Mouse (Mus musculus) left cerebral cortex, adult 8-10 months (tissue): ENCODE results near the gene Angpt4. TPM values are rescaled to one million over a fixed set of nuclear protein-coding genes. Genes with fewer than 3 reads are reported as not detected.

Experiments
- DNase-seq, 2 experiments: peaks; one replicate each; pipeline ENCODE4 v3.0.0; 2022; ENCODE audit warnings: low spot score in 2 of 2
- microRNA-seq, 2 experiments: library from miRNA; unstranded; fragments of <30 nt; microRNA quantifications; one replicate each; pipeline ENCODE4 v1.2.0; 2022
- total RNA-seq, 4 experiments: library from RNA; stranded (reverse); gene quantifications; 2 replicates each; pipeline ENCODE4 v1.2.4; 2022

Gene Angpt4
- total RNA-seq, 4 experiments from 2014 or later, result 0.14 TPM; not detected in 3

DNA sequence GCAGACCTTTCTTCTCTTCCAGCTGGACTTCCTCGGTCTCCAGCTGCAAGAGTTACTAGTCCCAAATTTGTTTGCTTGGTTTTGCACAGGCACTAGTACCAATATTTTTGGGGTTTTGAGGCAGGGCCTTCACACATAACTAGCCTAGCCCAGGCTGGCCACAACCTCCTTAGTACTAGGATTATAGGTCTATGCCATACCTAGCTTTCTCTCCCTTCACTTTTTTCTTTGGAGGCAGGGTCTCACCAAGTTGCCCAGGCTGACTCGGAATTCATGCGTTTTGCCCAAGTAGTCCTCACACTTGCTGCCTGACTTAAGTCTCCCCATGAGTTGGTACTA is 69.3 kb downstream of the Angpt4 start:
- no peak for DNase-seq

DNA sequence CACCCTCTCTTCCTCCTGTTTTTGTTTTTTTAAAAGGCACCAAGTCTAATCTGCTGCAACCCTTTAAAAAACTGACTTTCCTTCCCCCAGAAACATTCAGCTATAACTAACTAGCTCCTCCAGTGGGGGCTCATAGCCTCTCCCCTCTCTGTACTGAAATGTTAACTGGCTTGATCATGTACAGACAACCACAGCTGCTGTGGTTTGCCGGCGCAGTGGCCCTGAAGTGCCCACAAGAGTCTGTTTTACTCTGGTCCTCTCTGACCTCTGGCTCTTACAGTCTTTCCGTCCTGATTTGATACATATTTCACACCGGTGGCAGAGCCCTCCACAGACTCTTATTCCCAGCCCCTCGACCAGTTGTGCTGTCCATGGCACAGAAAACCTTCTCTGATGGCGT is 70.3 kb downstream of the Angpt4 start:
- DNase-seq, result no peak

DNA sequence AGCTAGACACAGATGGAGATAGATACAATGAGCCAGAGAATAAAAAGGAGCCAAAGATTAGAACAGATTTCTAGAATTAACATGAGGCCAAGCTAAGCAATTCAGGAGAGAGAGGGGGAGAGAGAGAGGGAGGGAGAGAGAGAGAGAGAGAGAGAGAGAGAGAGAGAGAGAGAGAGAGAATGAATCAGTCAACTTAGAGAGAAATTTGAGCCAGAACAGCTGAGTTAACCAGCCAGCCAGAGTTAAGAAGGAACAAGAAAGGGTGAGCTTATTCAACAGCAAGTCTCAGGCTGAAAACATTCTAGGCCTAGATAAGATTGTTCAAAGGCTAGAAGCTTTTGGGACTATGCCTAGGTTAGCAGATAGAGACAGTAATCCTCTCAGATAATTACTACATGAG is 71.5 kb downstream of the Angpt4 start:
- no peak for DNase-seq

DNA sequence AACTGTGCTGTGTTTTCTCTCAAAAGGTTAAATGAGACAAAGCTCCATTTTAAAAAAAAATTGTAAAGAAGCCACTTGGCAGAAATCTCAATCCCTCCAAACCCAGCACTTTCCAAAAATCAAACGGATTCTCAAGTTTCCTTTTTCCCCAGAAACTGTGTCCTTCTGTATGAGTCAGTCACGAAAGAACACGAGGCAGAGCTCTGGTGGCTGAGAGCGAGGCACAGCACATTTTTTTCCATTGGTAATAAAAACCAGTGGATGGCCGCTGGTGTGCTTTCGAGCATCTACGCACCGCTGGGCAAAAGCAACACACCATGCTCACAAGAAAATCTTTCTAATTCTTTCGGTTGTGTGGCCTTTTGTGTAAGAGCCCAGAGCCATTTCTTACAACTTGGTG is 73.0 kb downstream of the Angpt4 start:
- DNase-seq, result no peak

DNA sequence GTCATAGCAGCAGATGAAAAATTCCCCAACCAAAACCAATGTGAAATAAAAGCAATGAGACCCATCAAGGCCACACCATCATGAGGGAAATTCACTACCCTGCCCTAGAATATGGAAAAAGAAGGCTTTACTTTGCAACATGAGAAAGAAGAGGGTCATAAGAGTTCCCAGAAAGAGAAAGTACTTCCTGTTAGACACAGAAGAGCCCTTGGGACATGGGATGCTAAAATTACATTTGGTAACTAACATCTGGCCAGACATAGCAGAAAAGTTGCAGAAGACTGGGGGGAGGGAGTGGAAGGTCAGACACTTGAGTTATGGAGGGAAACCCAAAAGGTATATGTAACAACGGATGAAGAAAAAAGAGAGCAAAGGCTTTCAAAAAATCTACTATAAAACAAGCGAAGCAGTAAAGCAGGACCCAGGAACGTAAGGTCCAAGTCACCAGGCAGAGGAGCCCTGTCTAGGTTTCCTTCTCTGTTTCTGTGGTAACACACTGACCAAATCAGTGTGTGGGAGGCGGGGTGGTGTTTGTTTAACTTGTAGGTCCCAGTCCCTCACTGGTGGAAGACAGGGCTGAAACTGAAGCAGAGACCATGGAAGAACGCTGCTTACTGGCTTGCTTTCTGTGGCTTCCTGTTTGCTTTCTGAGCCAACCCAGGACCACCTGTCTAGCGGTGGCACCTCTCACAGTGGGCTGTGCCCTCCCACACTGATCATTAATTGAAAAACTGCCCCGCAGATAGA is 74.6 kb downstream of the Angpt4 start:
- DNase-seq, result no peak

DNA sequence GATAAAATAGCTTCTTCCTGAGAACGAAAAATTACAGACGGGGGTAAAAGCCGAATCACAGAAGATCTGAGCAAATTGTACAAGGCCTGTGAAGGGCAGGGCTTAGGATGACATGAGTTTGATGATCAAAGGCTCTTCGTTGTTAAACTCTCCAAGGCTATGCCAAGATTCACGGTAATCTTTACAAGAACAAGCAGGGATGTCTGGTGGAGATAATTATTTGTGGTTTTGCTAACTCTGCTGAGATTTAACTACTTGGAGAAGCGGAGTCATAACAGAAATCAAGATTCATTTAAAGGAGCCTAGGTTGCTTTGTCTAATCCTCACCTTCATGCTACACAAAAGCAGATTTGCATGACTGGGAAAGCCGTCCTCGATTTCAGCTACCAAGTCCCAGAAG is 75.9 kb downstream of the Angpt4 start:
- DNase-seq, result no peak

DNA sequence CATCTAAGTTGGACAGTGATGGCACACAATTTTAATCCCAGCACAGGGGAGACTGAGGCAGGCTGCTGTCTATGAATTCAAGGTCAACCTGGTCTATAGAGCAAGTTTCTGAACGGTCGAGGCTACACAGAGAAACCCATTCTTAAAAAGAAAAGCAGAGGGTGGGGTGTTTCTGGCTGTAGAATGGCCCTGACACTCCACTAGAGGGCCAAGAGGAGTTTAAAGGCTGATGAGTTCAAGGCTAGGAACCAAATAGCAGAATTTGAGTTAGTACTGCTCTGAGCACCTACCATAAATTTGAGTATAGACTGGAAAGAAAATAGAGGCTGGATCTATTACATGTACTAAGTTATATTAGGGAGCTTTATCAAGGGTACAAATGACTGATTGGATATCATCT is 78.0 kb downstream of the Angpt4 start:
- no peak for DNase-seq

DNA sequence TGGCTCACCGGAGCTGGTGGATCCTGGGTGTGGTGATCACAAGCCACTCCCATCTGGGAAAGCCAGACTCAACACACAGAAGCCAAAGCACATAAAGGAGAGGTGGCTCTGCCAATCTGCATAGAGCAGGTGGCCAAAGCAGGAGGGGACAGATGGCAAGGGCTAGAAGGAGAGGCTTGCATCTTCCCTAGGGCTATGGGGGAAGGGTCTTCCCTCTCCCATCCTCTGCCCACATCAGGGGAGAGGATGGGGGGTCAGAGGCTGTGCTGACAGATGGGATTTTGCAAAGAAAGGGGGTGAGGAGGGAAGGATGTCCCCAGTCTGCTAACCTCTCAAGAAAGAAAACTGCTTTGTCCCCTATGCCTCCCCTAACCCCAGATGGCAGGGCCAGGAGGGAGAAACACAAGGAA is 80.0 kb downstream of the Angpt4 start:
- DNase-seq, result no peak

DNA sequence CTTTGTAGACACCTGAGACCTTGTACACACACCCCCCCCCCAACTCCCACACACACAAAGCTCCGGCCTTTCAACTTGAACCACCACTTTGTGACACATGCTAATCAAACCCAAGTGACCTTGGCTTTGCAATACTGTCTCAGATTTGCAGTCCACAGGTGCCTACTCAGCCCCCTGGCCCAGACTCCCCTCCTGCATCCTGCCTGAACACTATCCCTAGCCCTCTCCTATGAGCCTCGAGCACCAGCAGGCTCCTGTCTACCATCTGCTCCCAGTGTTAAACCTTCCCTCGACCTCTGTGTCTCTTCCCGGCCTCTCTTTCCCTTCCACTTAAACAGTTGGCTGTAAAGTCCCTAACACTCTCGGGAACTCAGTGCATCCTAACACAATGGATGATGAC is 80.4 kb downstream of the Angpt4 start:
- DNase-seq, result no peak

DNA sequence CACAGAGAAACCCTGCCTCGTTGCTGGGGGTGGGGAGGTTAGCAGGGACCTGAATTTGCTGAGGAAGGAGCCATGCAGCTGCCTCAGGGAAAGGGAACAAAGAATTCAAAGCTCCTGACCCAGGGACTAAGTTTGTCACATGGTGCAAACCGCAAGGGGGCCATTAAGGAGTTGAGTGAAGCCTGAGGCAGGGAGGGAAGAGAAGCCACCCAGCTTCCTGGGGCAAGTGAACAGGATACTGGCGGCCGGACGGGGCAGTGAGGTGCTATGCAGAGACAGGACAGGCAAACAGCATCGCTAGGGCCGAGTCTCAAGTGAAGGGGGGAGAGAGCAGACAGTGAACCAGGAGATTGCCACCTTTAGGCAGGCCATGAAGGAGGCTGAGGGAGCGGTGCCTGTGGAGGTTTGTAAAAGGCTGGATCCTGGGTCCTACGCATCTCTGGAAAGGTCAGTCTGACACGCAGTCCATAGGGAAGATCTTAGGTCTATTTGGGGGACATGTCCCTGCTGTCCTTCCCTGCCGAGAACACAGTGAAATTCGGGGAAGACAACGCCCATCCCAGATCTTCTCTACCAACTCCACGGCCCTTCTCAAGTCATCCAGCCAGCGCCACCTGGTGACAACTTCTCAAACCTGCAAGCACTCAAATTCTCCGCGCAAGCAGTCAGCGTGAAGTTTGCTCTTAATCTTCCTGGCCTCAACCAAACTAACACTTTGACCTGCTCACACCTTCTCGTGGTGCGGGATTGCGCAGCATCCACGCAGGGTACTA is 83.5 kb downstream of the Angpt4 start:
- peak in 1 of 2 experiments; percentile 70 for DNase-seq

Small RNAs within 50 kb of the gene (microRNA-seq; reads per million reads assigned to microRNA genes)
- gene Mir1953, result 0 to 0.22 reads per million in 2 experiments

Other genes with a start within 250 kb of the Angpt4 start
- 1 to 10 TPM; 1.8 to 2.5 (median 2.1) TPM for gene Rad21l, start 242.7 kb upstream of the Angpt4 start, total RNA-seq
- gene Tmem74b, start 209.2 kb upstream of the Angpt4 start, total RNA-seq, result 10 to 100 TPM in 2 of 4 experiments, 1 to 10 TPM in 2; 9.7 to 11.8 (median 10.4) TPM
- 10 to 100 TPM; 44.8 to 54.4 (median 48.6) TPM for gene Psmf1, start 167.0 kb upstream of the Angpt4 start, total RNA-seq
- under 1 TPM in 1 of 4 experiments, not detected in 3; 0.37 TPM for gene Rspo4, start 68.3 kb upstream of the Angpt4 start, total RNA-seq
- 1 to 10 TPM; 6.7 to 7.6 (median 7.0) TPM for gene Fam110a, start 69.0 kb downstream of the Angpt4 start, total RNA-seq
- gene Slc52a3, start 85.3 kb downstream of the Angpt4 start, total RNA-seq, result 1 to 10 TPM; 1.8 to 3.0 (median 2.2) TPM
- 10 to 100 TPM; 17.9 to 22.5 (median 20.4) TPM for gene Scrt2, start 170.3 kb downstream of the Angpt4 start, total RNA-seq
- gene Srxn1, start 194.3 kb downstream of the Angpt4 start, total RNA-seq, result 100 to 1,000 TPM in 1 of 4 experiments, 10 to 100 TPM in 3; 84.6 to 103 (median 91.5) TPM
- 1 to 10 TPM in 2 of 4 experiments, under 1 TPM in 2; 0.91 to 1.5 (median 1.0) TPM for gene Tcf15, start 232.4 kb downstream of the Angpt4 start, total RNA-seq